Mouse (Mus musculus) forebrain, embryonic 14.5 days (tissue): ENCODE results near the gene Hoga1. TPM values are rescaled to one million over a fixed set of nuclear protein-coding genes. Genes with fewer than 3 reads are reported as not detected.

Experiments
- ATAC-seq: fragments of 200-750 bp; cut with Nextera tagmentation; 2 replicates; pipeline ENCODE4 v1.8.0; 2017; ENCODE audit warnings: mild to moderate bottlenecking, moderate library complexity
- DNase-seq: peaks from one replicate; pipeline ENCODE4 v3.0.0-alpha.2; 2015; ENCODE audit warnings: low spot score
- H3K27ac ChIP-seq: fragments of 300-500 bp; sonication (generic); 2 replicates; pipeline ENCODE4 v1.5.1; 2014; ENCODE audit warnings: low read depth, mild to moderate bottlenecking, control low read depth, low read length, moderate library complexity
- H3K27me3 ChIP-seq: fragments of 300-500 bp; sonication (generic); replicated peaks from 2 replicates; pipeline ENCODE4 v1.6.1; 2014; ENCODE audit warnings: low read length, control low read depth, mixed read lengths; ENCODE audit not compliant: control insufficient read depth, insufficient read depth
- H3K36me3 ChIP-seq: fragments of 300-500 bp; sonication (generic); 2 replicates; pipeline ENCODE4 v1.6.1; 2014; ENCODE audit warnings: low read length, control low read depth; ENCODE audit not compliant: control insufficient read depth, insufficient read depth
- H3K4me1 ChIP-seq: fragments of 300-500 bp; sonication (generic); 2 replicates; pipeline ENCODE4 v1.6.1; 2014; ENCODE audit warnings: antibody characterized with exemption, low read length, control low read depth; ENCODE audit not compliant: control insufficient read depth, insufficient read depth
- H3K4me2 ChIP-seq: fragments of 300-500 bp; sonication (generic); 2 replicates; pipeline ENCODE4 v1.6.1; 2014; ENCODE audit warnings: mild to moderate bottlenecking, control low read depth, low read length
- H3K4me3 ChIP-seq: fragments of 300-500 bp; sonication (generic); 2 replicates; pipeline ENCODE4 v1.5.1; 2014; ENCODE audit warnings: low read depth, low read length, control low read depth
- H3K9ac ChIP-seq: fragments of 300-500 bp; sonication (generic); 2 replicates; pipeline ENCODE4 v1.6.1; 2014; ENCODE audit warnings: mild to moderate bottlenecking, low read length, control low read depth, moderate library complexity
- H3K9me3 ChIP-seq: fragments of 300-500 bp; sonication (generic); replicated peaks from 2 replicates; pipeline ENCODE4 v1.6.1; 2016; ENCODE audit warnings: low read length, control low read depth, mixed read lengths; ENCODE audit not compliant: control insufficient read depth
- WGBS: fragments of 180-500 bp; shearing (Covaris S2); extraction: QIAGEN DNeasy Blood & Tissue Kit; methylation state at CpG from one replicate; pipeline ENCODE4 v1.1.7; 2014; 5-methylcytosine and 5-hydroxymethylcytosine counted together
- polyA plus RNA-seq: library from polyadenylated mRNA; unstranded; fragments of >200 nt; fragmentation: Nextera tagmentation; extraction: Ambion mirVana; gene quantifications from 2 replicates; pipeline ENCODE4 v1.2.1, GENCODE M21; 2014

Hoga1 gene
- polyA plus RNA-seq, 1 experiment from 2014 or later, result 0.76 TPM

DNA sequence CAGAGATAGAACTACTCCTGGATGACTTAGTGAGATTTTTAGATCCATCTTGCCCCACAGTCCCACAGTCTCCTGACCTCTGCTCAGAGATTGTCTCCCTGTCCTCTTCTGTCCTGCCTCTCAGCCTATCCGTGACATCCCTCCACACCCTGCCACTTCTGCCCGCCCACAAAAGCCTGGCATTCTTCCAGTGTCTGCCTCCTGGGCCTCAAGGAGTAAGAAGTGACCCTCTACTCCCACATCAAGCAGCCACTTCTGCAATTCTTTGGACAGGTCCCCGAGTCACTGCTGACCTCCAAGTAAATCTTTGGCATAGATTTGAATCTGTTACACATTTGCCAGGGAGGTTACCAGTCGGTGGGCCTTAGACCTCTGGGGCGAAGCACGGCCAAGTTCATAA lies 8.8 kb downstream of the Hoga1 start:
- 82% methylated on average over 6 of the region's 6 CpGs for WGBS
- Histone ChIP-seq H3K4me3 (no peak overlapping the region), H3K27ac (no peak overlapping the region), H3K9me3 (no peaks in the 10 kb centered on the region), H3K4me1 (no peaks in the 10 kb centered on the region), H3K36me3 (no peaks in the 10 kb centered on the region), H3K4me2 (no peak overlapping the region), H3K9ac (no peak overlapping the region), H3K27me3 (no peaks in the 10 kb centered on the region)
- ATAC-seq (no peak), DNase-seq (no peak)

DNA sequence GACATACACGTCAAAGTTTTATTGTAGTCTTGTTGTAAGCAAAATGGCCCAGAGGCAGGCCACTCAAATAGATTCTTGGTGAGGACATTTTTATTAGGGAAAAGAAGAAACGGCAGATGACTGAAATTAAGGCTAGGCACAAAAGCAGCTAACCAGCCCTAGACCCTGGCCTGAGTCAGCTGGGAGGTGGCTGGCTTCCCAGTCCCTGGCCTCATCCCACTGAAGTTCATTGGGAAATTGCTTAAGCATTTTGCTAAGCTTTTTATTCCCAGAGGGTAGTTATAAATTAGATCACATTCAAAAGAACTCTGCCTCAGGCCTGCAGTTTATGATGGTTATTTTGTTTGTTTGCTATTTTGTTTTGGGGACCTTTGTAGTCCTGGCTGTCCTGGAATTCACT lies 10.5 kb downstream of the Hoga1 start:
- DNase-seq, result no peak
- Histone ChIP-seq H3K27me3 (no peaks in the 10 kb centered on the region), H3K27ac (no peak overlapping the region), H3K4me1 (no peaks in the 10 kb centered on the region), H3K36me3 (no peaks in the 10 kb centered on the region), H3K9ac (no peak overlapping the region), H3K9me3 (no peaks in the 10 kb centered on the region), H3K4me2 (no peak overlapping the region), H3K4me3 (no peak overlapping the region)
- ATAC-seq, result no peak
- 76% methylated on average over 2 of the region's 2 CpGs for WGBS

DNA sequence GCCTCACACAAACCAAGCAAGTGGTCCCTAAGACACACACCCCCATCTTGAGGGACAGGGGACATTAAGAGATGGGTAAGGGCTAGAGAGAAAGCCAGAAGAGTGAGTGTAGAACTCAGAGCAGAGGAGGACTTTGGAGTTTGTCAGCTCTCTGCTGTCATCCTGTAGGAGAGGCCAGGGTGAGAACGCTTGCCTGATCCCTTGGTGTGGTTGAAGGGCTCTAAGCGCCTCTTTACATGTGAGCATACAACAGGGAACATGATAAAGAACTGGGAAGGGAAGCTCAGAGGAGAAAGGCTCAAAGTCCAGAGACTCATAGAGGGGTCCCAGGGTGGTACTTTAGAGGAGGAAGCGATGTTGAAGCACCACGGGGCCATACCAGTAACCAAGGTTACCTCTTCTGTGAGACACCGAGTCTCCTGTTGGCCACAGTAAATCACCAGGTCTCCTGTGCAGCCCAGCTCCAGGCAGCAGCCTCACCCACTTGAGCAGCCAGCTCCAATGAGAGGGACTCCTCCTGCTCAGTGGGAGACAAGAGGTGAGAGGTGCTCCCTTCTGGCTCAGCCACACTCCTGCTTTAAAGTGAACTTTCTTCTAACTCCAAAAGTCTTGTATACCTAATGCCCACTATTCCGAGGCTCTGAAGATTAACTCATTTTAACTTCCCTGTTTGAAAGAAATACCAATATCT lies 11.5 kb downstream of the Hoga1 start:
- no peak for ATAC-seq
- DNase-seq, result no peak
- H3K9ac ChIP-seq, result no peak overlapping the region
- no peaks in the 10 kb centered on the region for H3K9me3 ChIP-seq
- H3K4me1 ChIP-seq, result no peaks in the 10 kb centered on the region
- WGBS, result 89% methylated on average over 6 of the region's 6 CpGs
- no peak overlapping the region for H3K27ac ChIP-seq
- H3K27me3 ChIP-seq, result no peaks in the 10 kb centered on the region
- no peak overlapping the region for H3K4me3 ChIP-seq
- H3K36me3 ChIP-seq, result no peaks in the 10 kb centered on the region
- no peak overlapping the region for H3K4me2 ChIP-seq

DNA sequence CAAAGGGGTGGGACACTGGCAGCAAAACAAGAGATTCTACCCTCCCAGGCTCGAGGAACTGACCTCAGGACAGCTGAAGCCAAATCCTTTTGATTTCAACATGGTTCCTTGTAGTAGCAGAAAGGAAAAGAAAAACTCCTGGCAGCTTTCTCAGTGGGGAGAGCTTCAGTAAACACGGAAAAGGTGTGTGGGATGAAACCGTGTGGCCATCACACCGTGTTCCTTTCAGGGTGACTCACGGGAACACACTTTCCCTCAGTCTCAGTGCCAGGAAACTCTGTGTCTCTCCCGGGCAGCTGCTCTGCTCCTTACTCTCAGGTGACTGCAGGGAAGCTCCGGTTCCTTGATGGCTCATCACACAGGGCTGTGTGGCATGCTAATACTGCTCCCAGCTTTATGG lies 13.0 kb downstream of the Hoga1 start:
- H3K4me1 ChIP-seq, result no peaks in the 10 kb centered on the region
- H3K27me3 ChIP-seq, result no peaks in the 10 kb centered on the region
- no peak for DNase-seq
- no peaks in the 10 kb centered on the region for H3K36me3 ChIP-seq
- no peak overlapping the region for H3K9ac ChIP-seq
- no peaks in the 10 kb centered on the region for H3K9me3 ChIP-seq
- no peak for ATAC-seq
- no peak overlapping the region for H3K27ac ChIP-seq
- WGBS, result 76% methylated on average over 7 of the region's 7 CpGs
- no peak overlapping the region for H3K4me3 ChIP-seq
- no peak overlapping the region for H3K4me2 ChIP-seq

DNA sequence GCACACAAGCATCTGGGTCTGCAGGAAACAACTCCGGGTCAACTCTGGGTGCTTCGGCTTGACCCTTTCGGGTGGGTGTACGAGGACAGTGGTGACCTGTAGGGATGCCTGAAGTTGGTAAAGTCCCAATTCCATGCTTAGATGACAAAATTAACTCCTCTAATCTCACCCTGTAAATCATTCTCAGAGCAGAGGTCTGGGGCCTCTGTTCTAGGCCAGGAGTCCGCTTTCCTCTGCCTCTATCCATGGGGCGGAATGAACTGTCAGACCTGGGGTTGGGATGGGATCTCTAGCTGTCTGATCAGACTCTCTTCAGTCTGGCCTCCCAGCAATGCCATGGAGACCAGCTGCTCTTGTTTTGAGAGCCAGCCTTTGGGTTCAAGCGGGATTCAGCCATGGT lies 16.0 kb downstream of the Hoga1 start:
- no peak for ATAC-seq
- H3K9me3 ChIP-seq, result no peaks in the 10 kb centered on the region
- no peak overlapping the region for H3K27ac ChIP-seq
- WGBS, result 95% methylated on average over 7 of the region's 7 CpGs
- H3K27me3 ChIP-seq, result no peaks in the 10 kb centered on the region
- no peak overlapping the region for H3K4me3 ChIP-seq
- DNase-seq, result no peak
- no peak overlapping the region for H3K9ac ChIP-seq
- no peak overlapping the region for H3K4me2 ChIP-seq
- H3K36me3 ChIP-seq, result no peaks in the 10 kb centered on the region
- H3K4me1 ChIP-seq, result no peaks in the 10 kb centered on the region

DNA sequence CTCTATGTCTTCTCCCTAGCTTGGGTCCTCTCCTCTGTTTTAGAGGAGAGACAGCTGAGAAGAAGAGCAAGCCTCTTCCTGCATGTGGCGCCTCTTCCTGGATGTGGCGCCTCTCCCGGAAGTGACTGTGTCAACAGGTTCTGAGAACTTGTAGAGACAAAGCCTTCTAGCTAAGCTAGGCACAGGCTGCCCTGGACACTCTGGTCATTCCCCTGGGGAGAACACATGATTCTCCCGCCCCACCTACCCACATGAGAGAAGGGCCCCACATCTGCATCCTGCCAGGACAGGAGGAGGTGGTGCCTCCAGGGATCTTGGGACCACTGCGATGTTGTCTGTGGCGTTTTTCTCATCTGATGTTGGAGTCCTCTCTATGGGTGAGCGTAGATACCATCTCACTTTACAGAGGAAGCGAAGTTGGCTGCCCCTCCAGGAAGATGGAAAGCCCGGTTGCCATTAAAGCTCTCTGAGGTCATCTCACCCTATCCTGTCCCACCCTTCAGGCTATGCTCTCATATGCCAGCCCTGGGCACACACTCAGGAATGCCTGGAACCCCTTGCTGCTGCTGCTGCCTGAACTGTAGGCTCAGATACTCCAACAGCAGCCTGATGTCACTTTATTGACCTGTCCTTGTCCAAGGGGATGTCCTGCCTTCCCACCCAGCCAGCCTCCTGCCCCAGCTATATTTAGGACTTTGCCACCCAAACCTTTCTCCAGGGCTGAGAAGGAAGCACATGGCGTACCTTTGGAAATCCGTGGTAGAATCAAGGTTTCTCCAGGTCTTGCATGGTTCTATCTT lies 23.2 kb downstream of the Hoga1 start:
- no peak for DNase-seq

DNA sequence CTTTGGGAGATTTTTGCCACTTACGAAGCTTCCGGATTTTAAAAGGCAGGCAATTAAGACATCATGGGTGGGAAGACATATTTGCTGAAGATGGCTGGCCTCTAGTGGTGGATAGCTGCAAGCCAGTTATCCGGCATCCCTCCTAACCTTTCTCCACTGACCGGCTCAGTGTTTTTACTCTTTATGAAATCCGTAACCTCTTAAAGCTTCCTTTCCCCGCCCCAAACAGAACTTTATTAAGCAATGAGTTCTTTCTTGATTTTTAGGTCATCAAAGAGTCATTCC lies 23.8 kb downstream of the Hoga1 start:
- no peaks in the 10 kb centered on the region for H3K4me1 ChIP-seq
- DNase-seq, result no peak
- no peak for ATAC-seq
- no peaks in the 10 kb centered on the region for H3K27me3 ChIP-seq
- no peak overlapping the region for H3K4me3 ChIP-seq
- 76% methylated on average over 6 of the region's 6 CpGs for WGBS
- no peak overlapping the region for H3K27ac ChIP-seq
- H3K9me3 ChIP-seq, result no peaks in the 10 kb centered on the region
- no peak overlapping the region for H3K4me2 ChIP-seq
- no peak overlapping the region for H3K9ac ChIP-seq
- H3K36me3 ChIP-seq, result peaks cover 5% of the 10 kb centered on the region; the same call in 1 of the 2 replicates

More for the DNA sequence above, 23.2 kb downstream of the Hoga1 start:
- Histone ChIP-seq H3K36me3 (no peaks in the 10 kb centered on the region), H3K4me3 (no peak overlapping the region), H3K27ac (no peak overlapping the region), H3K27me3 (no peaks in the 10 kb centered on the region), H3K4me1 (no peaks in the 10 kb centered on the region), H3K4me2 (no peak overlapping the region), H3K9ac (no peak overlapping the region), H3K9me3 (no peaks in the 10 kb centered on the region)
- ATAC-seq, result no peak
- 87% methylated on average over 11 of the region's 11 CpGs for WGBS

DNA sequence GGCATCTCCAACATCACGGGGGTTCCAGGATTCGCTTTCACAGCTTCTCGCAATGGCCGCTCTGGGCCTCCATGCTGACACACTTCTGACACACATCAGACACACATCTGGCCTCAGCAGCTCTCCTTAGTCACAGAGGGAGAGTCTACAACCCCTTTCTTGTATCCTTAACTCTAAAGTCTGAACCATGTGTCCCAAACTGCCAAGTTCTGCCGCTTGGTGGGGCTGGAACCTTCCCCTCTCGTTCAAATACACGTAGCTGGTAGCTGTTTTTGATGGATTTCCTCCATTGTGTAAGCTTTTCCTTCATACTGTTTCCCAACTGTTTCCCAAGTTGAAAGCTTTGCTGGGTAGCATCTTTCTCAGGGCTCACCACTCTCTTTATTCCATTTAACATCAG lies 25.8 kb downstream of the Hoga1 start:
- Histone ChIP-seq H3K27me3 (no peaks in the 10 kb centered on the region), H3K4me3 (no peak overlapping the region), H3K9me3 (no peaks in the 10 kb centered on the region), H3K4me2 (no peak overlapping the region), H3K9ac (no peak overlapping the region), H3K36me3 (peaks cover 25% of the 10 kb centered on the region), H3K27ac (no peak overlapping the region), H3K4me1 (no peaks in the 10 kb centered on the region)
- 77% methylated on average over 7 of the region's 7 CpGs for WGBS
- ATAC-seq (no peak), DNase-seq (no peak)

DNA sequence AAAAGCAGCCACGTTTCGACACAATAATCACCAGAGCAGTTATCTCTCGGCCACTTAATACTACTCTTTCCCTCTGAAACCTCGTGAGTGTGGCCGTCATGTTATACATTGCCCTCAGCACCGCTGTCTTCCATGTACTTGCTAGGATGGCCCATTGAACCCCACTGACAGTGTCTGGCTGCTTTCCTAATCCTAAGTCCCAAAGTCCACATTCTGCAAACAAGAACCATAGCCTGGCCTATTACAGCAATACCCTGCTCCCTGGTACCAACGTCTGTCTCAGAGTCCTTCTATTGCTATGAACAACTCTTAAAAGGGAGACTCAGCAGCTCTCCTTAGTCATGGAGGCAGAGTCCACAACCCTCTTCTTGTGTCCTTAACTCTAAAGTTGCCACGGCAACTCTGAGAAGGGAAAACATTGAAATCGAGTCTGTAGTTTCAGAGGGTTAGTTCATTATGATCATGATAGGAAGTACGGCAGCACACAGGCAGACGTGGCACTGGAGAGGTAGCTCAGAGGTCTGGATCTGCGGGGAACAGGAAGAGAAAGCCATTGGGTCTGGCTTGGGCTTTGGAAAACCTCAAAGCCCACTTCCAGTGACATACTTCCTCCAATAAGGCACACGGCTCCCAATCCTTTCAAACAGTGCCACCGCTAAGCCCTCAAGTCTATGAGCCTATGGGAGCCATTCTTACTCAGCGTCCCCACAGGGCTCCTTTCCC lies 26.6 kb downstream of the Hoga1 start:
- Histone ChIP-seq H3K9ac (no peak overlapping the region), H3K27me3 (no peaks in the 10 kb centered on the region), H3K4me3 (no peak overlapping the region), H3K4me2 (no peak overlapping the region), H3K27ac (no peak overlapping the region), H3K4me1 (no peaks in the 10 kb centered on the region), H3K9me3 (no peaks in the 10 kb centered on the region), H3K36me3 (peaks cover 30% of the 10 kb centered on the region)
- WGBS, result 83% methylated on average over 15 of the region's 15 CpGs
- DNase-seq (no peak), ATAC-seq (no peak)
